Mouse (Mus musculus) lung, embryonic 16.5 days (tissue): ENCODE data around the gene Pdzd9. TPM values are rescaled to one million over a fixed set of nuclear protein-coding genes. Genes with fewer than 3 reads are reported as not detected.

ENCODE experiments used
- ATAC-seq: fragments of 200-750 bp; cut with Nextera tagmentation; 2 replicates; pipeline ENCODE4 v1.8.0; 2017; ENCODE audit warnings: low read depth, mild to moderate bottlenecking, moderate library complexity
- H3K27ac ChIP-seq: fragments of 300-500 bp; sonication (generic); 2 replicates; pipeline ENCODE4 v1.5.1; 2014; ENCODE audit warnings: mild to moderate bottlenecking, control low read depth, low read length
- H3K27me3 ChIP-seq: fragments of 300-500 bp; sonication (generic); 2 replicates; pipeline ENCODE4 v1.6.1; 2014; ENCODE audit warnings: low read depth, low read length, mixed read lengths; ENCODE audit not compliant: control insufficient read depth, insufficient read depth
- H3K36me3 ChIP-seq: fragments of 300-500 bp; sonication (generic); 2 replicates; pipeline ENCODE4 v1.6.1; 2014; ENCODE audit warnings: low read length; ENCODE audit not compliant: control insufficient read depth, insufficient read depth
- H3K4me1 ChIP-seq: fragments of 300-500 bp; sonication (generic); replicated peaks from 2 replicates; pipeline ENCODE4 v1.6.1; 2014; ENCODE audit warnings: low read length, mixed read lengths; ENCODE audit not compliant: control insufficient read depth, insufficient read depth
- H3K4me2 ChIP-seq: fragments of 300-500 bp; sonication (generic); 2 replicates; pipeline ENCODE4 v1.6.1; 2014; ENCODE audit warnings: low read depth, low read length, control low read depth
- H3K4me3 ChIP-seq: fragments of 300-500 bp; sonication (generic); 2 replicates; pipeline ENCODE4 v1.5.1; 2014; ENCODE audit warnings: mild to moderate bottlenecking, low read length, control low read depth
- H3K9ac ChIP-seq: fragments of 300-500 bp; sonication (generic); 2 replicates; pipeline ENCODE4 v1.6.1; 2014; ENCODE audit warnings: low read length, control low read depth
- H3K9me3 ChIP-seq: fragments of 300-500 bp; sonication (generic); 2 replicates; pipeline ENCODE4 v1.6.1; 2016; ENCODE audit warnings: low read length; ENCODE audit not compliant: control insufficient read depth
- WGBS: fragments of 180-500 bp; shearing (Covaris S2); extraction: QIAGEN DNeasy Blood & Tissue Kit; methylation state at CpG from one replicate; pipeline ENCODE4 v1.1.7; 2014; 5-methylcytosine and 5-hydroxymethylcytosine counted together
- polyA plus RNA-seq: library from polyadenylated mRNA; unstranded; fragments of >200 nt; fragmentation: Nextera tagmentation; extraction: Ambion mirVana; gene quantifications from 2 replicates; pipeline ENCODE4 v1.2.1, GENCODE M21; 2015

The Pdzd9 gene
- polyA plus RNA-seq, 1 experiment from 2014 or later, result 0.28 TPM

DNA sequence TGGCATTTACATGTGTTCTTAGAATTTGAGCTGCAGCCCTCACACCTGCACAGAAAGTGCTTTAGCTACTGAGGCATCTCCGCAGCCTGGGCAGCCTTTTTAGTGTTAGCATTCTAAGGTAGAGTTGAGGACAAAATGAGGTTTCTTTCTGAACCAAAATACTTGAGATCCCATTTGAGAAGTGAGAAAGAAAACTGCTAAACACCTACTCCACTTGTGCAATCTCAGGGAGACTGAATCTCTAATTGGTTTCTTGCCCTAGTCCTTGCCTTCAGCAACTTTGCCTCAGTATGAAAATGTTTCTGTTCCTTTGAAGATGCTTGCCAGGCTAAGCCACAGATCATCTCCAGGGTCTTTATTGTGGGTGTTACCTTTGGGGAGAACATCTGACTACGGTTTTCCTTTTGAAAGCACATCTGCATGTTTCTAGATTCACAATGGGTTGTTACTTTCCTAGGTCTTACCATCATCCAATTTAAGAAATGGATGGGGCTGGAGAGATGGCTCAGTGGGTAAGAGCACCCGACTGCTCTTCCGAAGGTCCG, 23.8 kb upstream of the Pdzd9 start:
- H3K4me3 ChIP-seq, result no peak overlapping the region
- H3K9me3 ChIP-seq, result no peaks in the 10 kb centered on the region
- no peak overlapping the region for H3K4me2 ChIP-seq
- no peaks in the 10 kb centered on the region for H3K4me1 ChIP-seq
- 96% methylated on average over 5 of the region's 5 CpGs for WGBS
- no peak overlapping the region for H3K27ac ChIP-seq
- no peak overlapping the region for H3K9ac ChIP-seq
- H3K27me3 ChIP-seq, result no peaks in the 10 kb centered on the region
- no peak for ATAC-seq
- no peaks in the 10 kb centered on the region for H3K36me3 ChIP-seq

GRCm38 (mm10) chr7:120690634-120691033, 20.5 kb upstream of the Pdzd9 start:
- no peaks in the 10 kb centered on the region for H3K36me3 ChIP-seq
- H3K4me3 ChIP-seq, result no peak overlapping the region
- H3K9ac ChIP-seq, result no peak overlapping the region
- H3K4me1 ChIP-seq, result peaks cover 2% of the 10 kb centered on the region; the same call in 1 of the 2 replicates
- 76% methylated on average over 4 of the region's 4 CpGs for WGBS
- no peak for ATAC-seq
- H3K27me3 ChIP-seq, result no peaks in the 10 kb centered on the region
- H3K27ac ChIP-seq, result no peak overlapping the region
- no peak overlapping the region for H3K4me2 ChIP-seq
- no peaks in the 10 kb centered on the region for H3K9me3 ChIP-seq

GRCm38 (mm10) chr7:120685227-120685626, 15.1 kb upstream of the Pdzd9 start:
- Histone ChIP-seq H3K4me2 (peak overlapping the region; percentile 25), H3K9me3 (no peaks in the 10 kb centered on the region), H3K4me3 (no peak overlapping the region), H3K4me1 (peaks cover 15% of the 10 kb centered on the region), H3K9ac (no peak overlapping the region), H3K27ac (peak overlapping the region; percentile 67), H3K36me3 (no peaks in the 10 kb centered on the region), H3K27me3 (no peaks in the 10 kb centered on the region)
- ATAC-seq, result peak; percentile 79
- 53% methylated on average over 6 of the region's 6 CpGs for WGBS

- peak; percentile 90 for ATAC-seq
- H3K36me3 ChIP-seq, result no peaks in the 10 kb centered on the region
- peak overlapping the region; percentile 67 for H3K27ac ChIP-seq
- H3K4me1 ChIP-seq, result peaks cover 20% of the 10 kb centered on the region
- H3K9me3 ChIP-seq, result no peaks in the 10 kb centered on the region
- peak overlapping the region; percentile 25 for H3K4me2 ChIP-seq
- H3K27me3 ChIP-seq, result no peaks in the 10 kb centered on the region
- no peak overlapping the region for H3K4me3 ChIP-seq
- H3K9ac ChIP-seq, result no peak overlapping the region
- 50% methylated on average over 2 of the region's 2 CpGs for WGBS
Measured at GRCm38 (mm10) chr7:120684731-120685161, 14.6 kb upstream of the Pdzd9 start.

DNA sequence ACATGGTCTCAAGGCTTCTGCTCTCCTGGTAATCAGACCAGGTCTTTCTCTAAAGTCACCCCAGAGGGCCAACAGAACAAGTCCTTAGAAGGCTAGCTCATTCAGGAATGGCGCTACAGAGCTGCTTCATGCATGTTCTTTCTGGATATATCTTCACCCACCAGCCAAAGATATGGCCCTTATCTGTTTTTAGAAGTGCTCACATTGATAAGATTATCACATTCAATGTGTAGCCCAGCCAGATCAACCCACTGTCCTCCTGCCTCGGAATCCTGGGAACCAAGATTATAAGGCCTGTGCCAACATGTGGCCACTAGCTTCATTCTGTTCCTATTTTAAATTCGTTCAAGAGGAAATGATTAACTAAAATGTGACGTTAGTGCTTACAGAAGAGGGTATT, 11.9 kb upstream of the Pdzd9 start:
- Histone ChIP-seq H3K36me3 (no peaks in the 10 kb centered on the region), H3K27ac (no peak overlapping the region), H3K9ac (no peak overlapping the region), H3K4me3 (no peak overlapping the region), H3K27me3 (no peaks in the 10 kb centered on the region), H3K4me1 (peaks cover 37% of the 10 kb centered on the region), H3K4me2 (no peak overlapping the region), H3K9me3 (no peaks in the 10 kb centered on the region)
- 53% methylated on average over 4 of the region's 4 CpGs for WGBS
- no peak for ATAC-seq

DNA sequence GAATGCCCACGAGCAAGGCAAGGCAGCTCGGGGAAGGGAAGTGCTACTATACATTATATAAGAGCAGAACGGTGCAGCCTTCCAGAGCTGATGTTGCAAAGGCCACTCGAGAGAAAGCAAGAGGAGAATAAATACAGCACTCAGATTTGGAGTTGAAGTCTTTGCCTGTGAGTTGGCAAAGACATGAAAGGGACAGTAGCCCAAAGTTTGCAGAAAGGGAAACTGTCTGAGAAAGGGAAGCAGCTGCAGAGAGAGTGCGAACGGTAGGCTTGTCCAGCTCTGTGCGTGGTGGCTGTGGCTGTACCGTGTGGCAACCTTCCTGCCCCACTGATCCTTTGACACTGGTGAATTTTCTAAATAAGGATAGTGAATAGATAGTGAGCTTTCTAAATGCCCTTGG, 8.9 kb upstream of the Pdzd9 start:
- H3K4me3 ChIP-seq, result peak overlapping the region; percentile 95
- peak overlapping the region; percentile 69 for H3K27ac ChIP-seq
- peak; percentile 71 for ATAC-seq
- no peaks in the 10 kb centered on the region for H3K9me3 ChIP-seq
- WGBS, result 10% methylated on average over 8 of the region's 8 CpGs
- H3K9ac ChIP-seq, result peak overlapping the region; percentile 93
- peaks cover 33% of the 10 kb centered on the region for H3K4me1 ChIP-seq
- no peaks in the 10 kb centered on the region for H3K27me3 ChIP-seq
- no peaks in the 10 kb centered on the region for H3K36me3 ChIP-seq
- H3K4me2 ChIP-seq, result peak overlapping the region; percentile 87

DNA sequence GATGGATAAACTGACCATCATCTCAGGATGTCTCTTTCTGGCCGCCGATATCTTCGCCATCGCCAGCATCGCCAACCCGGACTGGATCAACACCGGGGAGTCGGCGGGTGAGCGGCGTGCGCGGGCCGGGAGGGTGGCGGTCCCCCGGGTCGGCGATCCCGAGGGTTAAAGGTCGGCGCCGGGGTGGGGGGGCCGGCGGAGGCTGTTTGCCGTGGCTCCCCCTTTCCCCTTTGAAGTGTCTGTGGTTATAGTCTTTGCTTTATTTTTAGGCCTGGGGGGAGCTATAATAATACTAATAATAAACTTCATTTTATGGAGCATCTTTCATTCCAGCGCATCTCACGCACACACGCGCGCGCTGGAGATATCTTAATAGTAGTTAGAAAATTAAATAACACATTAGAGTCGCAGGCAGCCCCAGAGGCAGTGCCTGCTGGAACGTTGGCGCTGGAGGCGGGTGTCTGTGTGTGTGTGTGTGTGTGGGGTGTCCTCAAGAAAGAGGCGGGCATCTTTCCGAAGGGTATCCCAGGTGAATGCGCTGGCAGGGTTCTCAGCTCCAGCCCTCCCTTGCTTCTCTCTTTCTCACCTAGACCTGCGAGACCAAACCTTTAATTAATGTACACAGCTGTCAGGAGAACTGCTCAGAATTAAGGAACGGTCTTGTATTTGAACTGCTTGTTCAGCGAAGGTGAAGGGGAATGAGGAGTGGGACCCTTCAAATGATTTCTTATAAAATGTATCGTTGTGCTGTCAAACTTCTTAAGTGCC, 7.8 kb upstream of the Pdzd9 start:
- peaks cover 33% of the 10 kb centered on the region for H3K4me1 ChIP-seq
- WGBS, result 1% methylated on average over 40 of the region's 42 CpGs
- H3K4me2 ChIP-seq, result peak overlapping the region; percentile 87
- peak overlapping the region; percentile 95 for H3K4me3 ChIP-seq
- peak overlapping the region; percentile 69 for H3K27ac ChIP-seq
- H3K36me3 ChIP-seq, result no peaks in the 10 kb centered on the region
- ATAC-seq, result peak; percentile 45
- no peaks in the 10 kb centered on the region for H3K9me3 ChIP-seq
- peak overlapping the region; percentile 93 for H3K9ac ChIP-seq
- H3K27me3 ChIP-seq, result no peaks in the 10 kb centered on the region

- H3K4me1 ChIP-seq, result peaks cover 33% of the 10 kb centered on the region
- WGBS, result under 1% methylated on average over 31 of the region's 44 CpGs
- peak within 1 kb of the TSS; percentile 95 for H3K4me3 ChIP-seq
Measured at GRCm38 (mm10) chr7:120677001-120677643, 7.0 kb upstream of the Pdzd9 start, which contains the start of gene Mosmo. Mosmo (plus strand) TSS chr7:120677618.

GRCm38 (mm10) chr7:120671271-120671670, 1.1 kb upstream of the Pdzd9 start:
- H3K4me3 ChIP-seq, result no peak overlapping the region
- no peak for ATAC-seq
- H3K27me3 ChIP-seq, result no peaks in the 10 kb centered on the region
- H3K36me3 ChIP-seq, result no peaks in the 10 kb centered on the region
- no peak overlapping the region for H3K9ac ChIP-seq
- 75% methylated on average over 2 of the region's 2 CpGs for WGBS
- no peaks in the 10 kb centered on the region for H3K4me1 ChIP-seq
- no peaks in the 10 kb centered on the region for H3K9me3 ChIP-seq
- H3K27ac ChIP-seq, result no peak overlapping the region
- H3K4me2 ChIP-seq, result no peak overlapping the region

More at GRCm38 (mm10) chr7:120677001-120677643, 7.0 kb upstream of the Pdzd9 start, which contains the start of gene Mosmo:
- peak; percentile 93 for ATAC-seq
- Histone ChIP-seq H3K27me3 (no peaks in the 10 kb centered on the region), H3K36me3 (no peaks in the 10 kb centered on the region), H3K9me3 (no peaks in the 10 kb centered on the region), H3K27ac (peak within 1 kb of the TSS; percentile 69), H3K9ac (peak within 1 kb of the TSS; percentile 93), H3K4me2 (peak within 1 kb of the TSS; percentile 87)
